Mouse (Mus musculus) bone marrow, adult 2 months (tissue): Measurements from ENCODE around the gene Fam227a. TPM values are rescaled to one million over a fixed set of nuclear protein-coding genes. Genes with fewer than 3 reads are reported as not detected.

ENCODE experiments used
- H3K27ac ChIP-seq: fragments of 200-500 bp; 2 replicates; pipeline ENCODE4 v1.5.1; 2012; ENCODE audit warnings: low read depth, mild to moderate bottlenecking, control low read depth, inconsistent platforms, low read length; ENCODE audit not compliant: control insufficient read depth, poor library complexity, insufficient read depth
- H3K4me1 ChIP-seq: fragments of 200-500 bp; 2 replicates; pipeline ENCODE4 v1.6.1; 2011; ENCODE audit warnings: low read length; ENCODE audit not compliant: control insufficient read depth, insufficient read depth
- H3K4me3 ChIP-seq: fragments of 200-500 bp; replicated peaks from 2 replicates; pipeline ENCODE3; 2011; ENCODE audit warnings: mild to moderate bottlenecking, low read depth, low read length, control low read depth; ENCODE audit not compliant: control insufficient read depth
- CTCF ChIP-seq: fragments of 200-500 bp; IDR thresholded peaks from 2 replicates; pipeline ENCODE4 v1.5.1; 2011; ENCODE audit warnings: low read length, control low read depth; ENCODE audit not compliant: control insufficient read depth, insufficient read depth
- POLR2A ChIP-seq: fragments of 200-500 bp; IDR thresholded peaks from 2 replicates; pipeline ENCODE4 v1.6.1; 2011; ENCODE audit warnings: low read depth, mild to moderate bottlenecking, control low read depth, low read length, borderline replicate concordance; ENCODE audit not compliant: control insufficient read depth
- WGBS: fragments of 180-500 bp; shearing (Covaris S2); methylation state at CpG from one replicate; pipeline ENCODE4 v1.1.7; 2018; 5-methylcytosine and 5-hydroxymethylcytosine counted together
- polyA plus RNA-seq: library from polyadenylated mRNA; stranded (reverse); fragments of >200 nt; gene quantifications from 2 replicates; pipeline ENCODE4 v1.2.4, GENCODE M21; 2011; ENCODE audit warnings: low replicate concordance; ENCODE audit not compliant: missing spikeins, insufficient read depth, insufficient read length

Fam227a gene
- polyA plus RNA-seq, 1 experiment, result 8.5 TPM

GRCm38 (mm10) chr15:79693740-79694139 is 35.0 kb upstream of the Fam227a start:
- Histone ChIP-seq H3K4me3 (peak overlapping the region; percentile 60), H3K27ac (peak overlapping the region; percentile 82), H3K4me1 (peaks cover 8% of the 10 kb centered on the region; the same call in 1 of the 2 replicates)
- WGBS, result 2% methylated on average over 11 of the region's 11 CpGs
- no peak for TF ChIP-seq POLR2A
- TF ChIP-seq CTCF, result no peak

GRCm38 (mm10) chr15:79692334-79692733 is 33.6 kb upstream of the Fam227a start:
- no peak overlapping the region for H3K27ac ChIP-seq
- peaks cover 8% of the 10 kb centered on the region; the same call in 1 of the 2 replicates for H3K4me1 ChIP-seq
- peak overlapping the region; percentile 13 for H3K4me3 ChIP-seq
- 66% methylated on average over 5 of the region's 5 CpGs for WGBS
- TF ChIP-seq CTCF (no peak), POLR2A (no peak)

- Histone ChIP-seq H3K4me1 (peaks cover 6% of the 10 kb centered on the region; the same call in 1 of the 2 replicates), H3K27ac (peak overlapping the region; percentile 87), H3K4me3 (peak overlapping the region; percentile 79)
- TF ChIP-seq POLR2A, result no peak
- under 1% methylated on average over 52 of the region's 53 CpGs for WGBS
Measured at GRCm38 (mm10) chr15:79691023-79691508, 32.3 kb upstream of the Fam227a start.

- H3K4me1 ChIP-seq, result peaks cover 4% of the 10 kb centered on the region; the same call in 1 of the 2 replicates
- peak; percentile 88; the same call in 1 of the 2 replicates for TF ChIP-seq POLR2A
- TF ChIP-seq CTCF, result no peak
- WGBS, result under 1% methylated on average over 45 of the region's 45 CpGs
- peak within 1 kb of the TSS; percentile 87 for H3K27ac ChIP-seq
- H3K4me3 ChIP-seq, result peak within 1 kb of the TSS; percentile 79
Measured at GRCm38 (mm10) chr15:79690426-79691022, 31.8 kb upstream of the Fam227a start, which contains the start of gene Gtpbp1. Gene Gtpbp1 (plus strand): TSS chr15:79690845.

- Histone ChIP-seq H3K4me3 (peak overlapping the region; percentile 50), H3K4me1 (peaks cover 3% of the 10 kb centered on the region; the same call in 1 of the 2 replicates), H3K27ac (peak overlapping the region; percentile 62)
- WGBS, result 7% methylated on average over 24 of the region's 24 CpGs
- TF ChIP-seq CTCF (no peak), POLR2A (peak; percentile 70)
Measured at GRCm38 (mm10) chr15:79689662-79690425, 31.1 kb upstream of the Fam227a start.

GRCm38 (mm10) chr15:79688268-79688956 is 29.7 kb upstream of the Fam227a start:
- Histone ChIP-seq H3K4me1 (no peaks in the 10 kb centered on the region; the same call in 1 of the 2 replicates), H3K27ac (peak overlapping the region; percentile 100), H3K4me3 (peak overlapping the region; percentile 74)
- WGBS, result 4% methylated on average over 8 of the region's 8 CpGs
- TF ChIP-seq POLR2A (no peak), CTCF (no peak)

- TF ChIP-seq POLR2A (peak; percentile 96), CTCF (no peak)
- Histone ChIP-seq H3K4me3 (peak within 1 kb of the TSS; percentile 74), H3K27ac (peak within 1 kb of the TSS; percentile 100), H3K4me1 (no peaks in the 10 kb centered on the region; the same call in 1 of the 2 replicates)
- under 1% methylated on average over 69 of the region's 72 CpGs for WGBS
Measured at GRCm38 (mm10) chr15:79687646-79688267, 29.0 kb upstream of the Fam227a start, which contains the start of gene Josd1. Gene Josd1 (minus strand): TSS chr15:79687919.

GRCm38 (mm10) chr15:79687175-79687574 is 28.4 kb upstream of the Fam227a start:
- Histone ChIP-seq H3K27ac (peak overlapping the region; percentile 100), H3K4me1 (no peaks in the 10 kb centered on the region; the same call in 1 of the 2 replicates), H3K4me3 (peak overlapping the region; percentile 74)
- under 1% methylated on average over 33 of the region's 33 CpGs for WGBS
- TF ChIP-seq POLR2A, result no peak
- no peak for TF ChIP-seq CTCF
